Comparison of ENCODE assay signal across 9 mouse cellular contexts in the genomic region with DNA sequence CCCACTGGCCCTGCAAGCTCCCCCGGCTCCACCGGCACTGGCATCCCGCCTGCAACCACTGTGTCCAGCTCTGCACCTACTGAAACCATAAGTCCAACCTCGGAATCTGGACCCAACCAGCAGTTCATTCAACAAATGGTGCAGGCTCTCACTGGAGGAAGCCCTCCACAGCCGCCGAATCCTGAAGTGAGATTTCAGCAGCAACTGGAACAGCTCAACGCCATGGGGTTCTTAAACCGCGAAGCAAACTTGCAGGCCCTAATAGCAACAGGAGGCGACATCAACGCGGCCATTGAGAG. TPM values are rescaled to one million over a fixed set of nuclear protein-coding genes. Genes with fewer than 3 reads are reported as not detected.
DNase-seq lines count a peak whose midpoint lies in the region; ATAC-seq and TF ChIP-seq lines count a peak whose summit lies in the region.
"Had no signal": no experiment of that assay in that cellular context is flagged by ENCODE, and none has a peak within 500 bp of the region (broad histone marks: within the 10 kb centered on the region; RNA-seq: fewer than 3 reads in every experiment).

No protein-coding gene starts in this region.

- peak overlapping the region; percentile 85 for H3K9ac ChIP-seq in heart, embryonic 11.5 days (ENCODE audit: low read depth, low read length)
- H3K9ac ChIP-seq in hindbrain, embryonic 13.5 days: peak overlapping the region; percentile 92

- peaks cover 27% of the 10 kb centered on the region for H3K79me3 ChIP-seq in C2C12 (ENCODE audit: low read depth)

- peaks cover 38% of the 10 kb centered on the region for H3K79me2 ChIP-seq in C2C12 (ENCODE audit: control insufficient read depth, insufficient read depth)

- no peak for TF ChIP-seq POLR2A in thymus, adult 2 months (IDR thresholded peaks at IDR 0.05; ENCODE audit: control insufficient read depth, extremely low read depth, insufficient read depth, low read length, poor library complexity)

- intact Hi-C loops in heart, postnatal 36 days (cut with DNase I): no loop called here

- no peaks in the 10 kb centered on the region for H3K27me3 ChIP-seq in heart, embryonic 11.5 days (ENCODE audit: control insufficient read depth, insufficient read depth, low read length)
- no peaks in the 10 kb centered on the region for H3K27me3 ChIP-seq in C2C12 (ENCODE audit: control insufficient read depth, insufficient read depth, insufficient read length)
- no peaks in the 10 kb centered on the region for H3K27me3 ChIP-seq in hindbrain, embryonic 13.5 days
- no peaks in the 10 kb centered on the region for H3K27me3 ChIP-seq in midbrain, embryonic 10.5 days (ENCODE audit: low read depth, poor library complexity, severe bottlenecking)
- H3K27me3 ChIP-seq in thymus, adult 2 months (ENCODE audit: control insufficient read depth, insufficient read depth, low read length): no peaks in the 10 kb centered on the region

- DNase-seq in heart, postnatal 36 days: no peak
- DNase-seq in midbrain, embryonic 10.5 days (ENCODE audit: low spot score): peak; percentile 35
- no peak for DNase-seq in thymus, adult 2 months
- DNase-seq in adrenal gland, adult 18-20 months (ENCODE audit: low spot score in 2 of 2): no peak

- TF ChIP-seq CTCF in C2C12 (IDR thresholded peaks at IDR 0.05; ENCODE audit: control insufficient read depth, insufficient read depth, insufficient read length): no peak
- no peak for TF ChIP-seq CTCF in thymus, adult 2 months (IDR thresholded peaks at IDR 0.05; ENCODE audit: borderline replicate concordance, control insufficient read depth, extremely low read depth, insufficient read depth, low read length, poor library complexity)

- no peak for ATAC-seq in heart, embryonic 11.5 days (replicated peaks; ENCODE audit: insufficient number of reproducible peaks, low FRiP score, low TSS enrichment)
- no peak for ATAC-seq in hindbrain, embryonic 13.5 days (ENCODE audit: low FRiP score)

- WGBS in heart, embryonic 11.5 days (ENCODE audit: insufficient replicate concordance): 19% methylated on average over 12 of the region's 12 CpGs
- WGBS in hindbrain, embryonic 13.5 days: 20% methylated on average over 12 of the region's 12 CpGs
- WGBS in midbrain, embryonic 10.5 days: 20% methylated on average over 12 of the region's 12 CpGs
- 89% methylated on average over 12 of the region's 12 CpGs for WGBS in thymus, adult 2 months

- H3ac ChIP-seq in C2C12 (ENCODE audit: control insufficient read depth, insufficient read length, low read depth): peak overlapping the region; percentile 88

- H3K9me3 ChIP-seq in heart, embryonic 11.5 days (replicated peaks; ENCODE audit: control insufficient read depth, low read length): no peaks in the 10 kb centered on the region
- no peaks in the 10 kb centered on the region for H3K9me3 ChIP-seq in hindbrain, embryonic 13.5 days
- peaks cover 8% of the 10 kb centered on the region; the same call in 1 of the 2 replicates for H3K9me3 ChIP-seq in midbrain, embryonic 10.5 days (replicated peaks)

- no peaks in the 10 kb centered on the region for H3K36me3 ChIP-seq in heart, embryonic 11.5 days (ENCODE audit: control insufficient read depth, insufficient read depth, low read length)
- no peaks in the 10 kb centered on the region for H3K36me3 ChIP-seq in C2C12 (ENCODE audit: control insufficient read depth, insufficient read depth)
- no peaks in the 10 kb centered on the region for H3K36me3 ChIP-seq in hindbrain, embryonic 13.5 days
- peaks cover 10% of the 10 kb centered on the region for H3K36me3 ChIP-seq in midbrain, embryonic 10.5 days
- H3K36me3 ChIP-seq in thymus, adult 2 months (ENCODE audit: control insufficient read depth, insufficient read depth, low read length): no peaks in the 10 kb centered on the region

- no peaks in the 10 kb centered on the region; the same call in 1 of the 2 replicates for H3K4me1 ChIP-seq in heart, embryonic 11.5 days (ENCODE audit: control insufficient read depth, insufficient read depth, low read length)
- H3K4me1 ChIP-seq in brown adipose tissue, adult 24 weeks (ENCODE audit: control insufficient read depth, insufficient read depth, insufficient read length, low read length): peaks cover 4% of the 10 kb centered on the region; the same call in 1 of the 2 replicates
- H3K4me1 ChIP-seq in hindbrain, embryonic 13.5 days (replicated peaks): peaks cover 6% of the 10 kb centered on the region; the same call in 1 of the 2 replicates
- peaks cover 13% of the 10 kb centered on the region for H3K4me1 ChIP-seq in midbrain, embryonic 10.5 days
- peaks cover 14% of the 10 kb centered on the region for H3K4me1 ChIP-seq in thymus, adult 2 months (replicated peaks; ENCODE audit: control insufficient read depth, insufficient read depth, low read length)

- peak overlapping the region; percentile 67 for H3K4me3 ChIP-seq in heart, embryonic 11.5 days (ENCODE audit: low read depth, low read length)
- peak overlapping the region; percentile 43 for H3K4me3 ChIP-seq in C2C12 (ENCODE audit: insufficient read depth, poor library complexity, severe bottlenecking)
- peak overlapping the region; percentile 38 for H3K4me3 ChIP-seq in brown adipose tissue, adult 24 weeks (ENCODE audit: insufficient read depth, low read depth, low read length)
- peak overlapping the region; percentile 65 for H3K4me3 ChIP-seq in hindbrain, embryonic 13.5 days
- H3K4me3 ChIP-seq in midbrain, embryonic 10.5 days: peak overlapping the region; percentile 71
- no peak overlapping the region for H3K4me3 ChIP-seq in thymus, adult 2 months (ENCODE audit: control insufficient read depth, insufficient read depth, low read length)

- H3K4me2 ChIP-seq in heart, embryonic 11.5 days: peak overlapping the region; percentile 78
- peak overlapping the region; percentile 73 for H3K4me2 ChIP-seq in hindbrain, embryonic 13.5 days

- no peak overlapping the region for H3K27ac ChIP-seq in heart, embryonic 11.5 days (ENCODE audit: low read depth, low read length)
- no peak overlapping the region for H3K27ac ChIP-seq in brown adipose tissue, adult 24 weeks (replicated peaks; ENCODE audit: low read depth, low read length)
- H3K27ac ChIP-seq in hindbrain, embryonic 13.5 days: peak overlapping the region; percentile 96
- peak overlapping the region; percentile 97 for H3K27ac ChIP-seq in midbrain, embryonic 10.5 days (replicated peaks)
- no peak overlapping the region for H3K27ac ChIP-seq in thymus, adult 2 months (ENCODE audit: control insufficient read depth, insufficient read depth, low read length)

TF ChIP-seq in C2C12, 6 proteins besides CTCF, POLR2A, EP300 and RAD21:
- TF ChIP-seq MAX (IDR thresholded peaks at IDR 0.05): no peak

RNA-seq across cellular contexts. Expression of gene Ubqln2, which starts 2.0 kb away (rescaled TPM):
- 18.7 and 21.1 TPM in 2 replicates for polyA plus RNA-seq in heart, embryonic 11.5 days (2014; fragmentation: Nextera tagmentation; extraction: Ambion mirVana)
- 10 to 100 TPM; 25.3 to 30.0 TPM for total RNA-seq in heart, postnatal 36 days (2021)
- polyA plus RNA-seq in C2C12 (2012; fragmentation: generic; extraction: Trizol): 33.1 TPM
- 7.4 and 8.6 TPM in 2 replicates for polyA plus RNA-seq in brown adipose tissue, adult 24 weeks (2012; ENCODE audit: insufficient read depth, insufficient read length, missing spikeins)
- polyA plus RNA-seq in hindbrain, embryonic 13.5 days (2015; fragmentation: Nextera tagmentation; extraction: Ambion mirVana): 46.6 and 48.2 TPM in 2 replicates
- 32.9 and 37.5 TPM in 2 replicates for polyA plus RNA-seq in midbrain, embryonic 10.5 days (2016; fragmentation: Nextera tagmentation; extraction: Ambion mirVana)
- polyA plus RNA-seq in thymus, adult 2 months (2012; rRNA removed): 40.9 and 55.3 TPM in 2 replicates
- 10 to 100 TPM; 42.6 to 73.5 TPM for total RNA-seq in adrenal gland, adult 18-20 months (2021)

RNA-seq across cellular contexts. Expression of gene Cypt3, which starts 58.4 kb away (rescaled TPM):
- not detected in 2 replicates for polyA plus RNA-seq in heart, embryonic 11.5 days (2014; fragmentation: Nextera tagmentation; extraction: Ambion mirVana)
- total RNA-seq in heart, postnatal 36 days (2021): not detected
- not detected for polyA plus RNA-seq in C2C12 (2012; fragmentation: generic; extraction: Trizol)
- not detected in 2 replicates for polyA plus RNA-seq in brown adipose tissue, adult 24 weeks (2012; ENCODE audit: insufficient read depth, insufficient read length, missing spikeins)
- polyA plus RNA-seq in hindbrain, embryonic 13.5 days (2015; fragmentation: Nextera tagmentation; extraction: Ambion mirVana): not detected in 2 replicates
- polyA plus RNA-seq in midbrain, embryonic 10.5 days (2016; fragmentation: Nextera tagmentation; extraction: Ambion mirVana): 0.19 and 0.21 TPM in 2 replicates
- not detected in 2 replicates for polyA plus RNA-seq in thymus, adult 2 months (2012; rRNA removed)
- total RNA-seq in adrenal gland, adult 18-20 months (2021): not detected
- total RNA-seq: layer of hippocampus, postnatal 25 days had no signal

Comparison
In these comparisons a context has a peak if more than half of its experiments do, and no peak if none do; other contexts are left out.
1. H3K27ac ChIP-seq: peak in hindbrain, embryonic 13.5 days (single experiment) and midbrain, embryonic 10.5 days (single experiment); none in heart, embryonic 11.5 days (single experiment), brown adipose tissue, adult 24 weeks (single experiment) and thymus, adult 2 months (single experiment).